Mouse (Mus musculus) E14TG2a.4 (cell line): Measurements from ENCODE around the gene Tnfrsf23.

ENCODE experiments used
- CTCF ChIP-seq: conservative IDR thresholded peaks from 2 replicates; pipeline ENCODE4 v1.5.1; 2014; ENCODE audit warnings: low read length
- NANOG ChIP-seq: IDR thresholded peaks from 2 replicates; pipeline ENCODE4 v1.6.1; 2014; ENCODE audit warnings: borderline replicate concordance, low read length, mixed read lengths
- POU5F1 ChIP-seq: IDR thresholded peaks from 2 replicates; pipeline ENCODE4 v1.6.1; 2014; ENCODE audit warnings: low read length, borderline replicate concordance

DNA sequence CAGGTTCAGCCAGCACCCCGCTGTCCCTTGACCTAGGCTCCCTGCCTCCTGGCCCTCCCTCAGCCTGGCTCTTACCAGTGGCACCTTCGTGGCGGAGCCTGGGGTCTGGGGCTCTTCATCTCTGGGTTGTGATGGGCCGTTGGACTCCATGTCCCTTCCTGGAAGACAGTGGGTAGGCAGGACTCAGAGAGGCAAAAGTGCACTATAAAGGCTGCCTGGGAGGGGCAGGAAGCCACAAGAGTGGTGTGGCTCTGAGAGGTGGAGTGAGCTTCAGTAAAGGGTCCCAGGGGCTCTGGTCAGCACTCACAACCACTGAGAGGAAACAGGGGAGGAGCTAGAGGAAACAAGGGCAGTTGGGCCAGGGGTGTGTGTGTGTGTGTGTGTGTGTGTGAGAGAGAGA, 27.7 kb upstream of the Tnfrsf23 start:
- TF ChIP-seq CTCF (no peak), NANOG (no peak), POU5F1 (no peak)
